Mouse (Mus musculus) cortical plate, adult 2 months (tissue): ENCODE measurements at regions not wholly inside any gene's neighbourhood (a gene's known extent, or its start where the extent isn't known, plus 50 kb on each side); places are given as distances from the start of the nearest gene placed in this dataset.

Source experiments
- CTCF ChIP-seq: fragments of 200-500 bp; IDR thresholded peaks from 2 replicates; pipeline ENCODE4 v1.5.1; 2011; ENCODE audit warnings: mild to moderate bottlenecking, control low read depth, low read length; ENCODE audit not compliant: insufficient read depth; ENCODE audit errors: extremely low read depth
- POLR2A ChIP-seq: fragments of 200-500 bp; IDR thresholded peaks from 2 replicates; pipeline ENCODE4 v1.6.1; 2011; ENCODE audit warnings: mild to moderate bottlenecking, low read length, control low read depth; ENCODE audit not compliant: insufficient read depth; ENCODE audit errors: extremely low read depth

GRCm38 (mm10) chr5:97595916-97596315 is 139.1 kb upstream of the Gk2 start:
- TF ChIP-seq CTCF (no peak), POLR2A (no peak)
